Mouse (Mus musculus): ENCODE measurements at regions not wholly inside any gene's neighbourhood (a gene's known extent, or its start where the extent isn't known, plus 50 kb on each side); places are given as distances from the start of the nearest gene placed in this dataset.

DNA sequence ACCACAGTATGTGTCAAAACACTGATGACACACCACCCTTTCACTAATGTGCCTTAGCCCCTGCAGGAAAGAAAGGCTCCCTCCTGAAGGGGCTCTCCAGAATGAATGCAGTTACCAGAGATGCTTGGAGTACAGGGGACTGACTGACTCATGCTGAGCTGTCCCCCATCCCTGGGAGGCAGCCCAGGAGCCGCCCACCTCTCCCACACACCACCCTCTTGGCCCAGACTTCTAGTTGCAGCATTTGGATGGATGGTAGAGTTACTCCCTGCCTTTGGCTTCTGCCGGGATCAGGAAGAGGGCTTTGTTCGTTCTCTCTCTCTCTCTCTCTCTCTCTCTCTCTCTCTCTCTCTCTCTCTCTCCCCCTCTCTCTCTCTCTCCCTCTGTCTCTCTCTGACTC is 53.4 kb upstream of the Jun start:
- no peak for DNase-seq (ENCODE audit: low spot score)

DNA sequence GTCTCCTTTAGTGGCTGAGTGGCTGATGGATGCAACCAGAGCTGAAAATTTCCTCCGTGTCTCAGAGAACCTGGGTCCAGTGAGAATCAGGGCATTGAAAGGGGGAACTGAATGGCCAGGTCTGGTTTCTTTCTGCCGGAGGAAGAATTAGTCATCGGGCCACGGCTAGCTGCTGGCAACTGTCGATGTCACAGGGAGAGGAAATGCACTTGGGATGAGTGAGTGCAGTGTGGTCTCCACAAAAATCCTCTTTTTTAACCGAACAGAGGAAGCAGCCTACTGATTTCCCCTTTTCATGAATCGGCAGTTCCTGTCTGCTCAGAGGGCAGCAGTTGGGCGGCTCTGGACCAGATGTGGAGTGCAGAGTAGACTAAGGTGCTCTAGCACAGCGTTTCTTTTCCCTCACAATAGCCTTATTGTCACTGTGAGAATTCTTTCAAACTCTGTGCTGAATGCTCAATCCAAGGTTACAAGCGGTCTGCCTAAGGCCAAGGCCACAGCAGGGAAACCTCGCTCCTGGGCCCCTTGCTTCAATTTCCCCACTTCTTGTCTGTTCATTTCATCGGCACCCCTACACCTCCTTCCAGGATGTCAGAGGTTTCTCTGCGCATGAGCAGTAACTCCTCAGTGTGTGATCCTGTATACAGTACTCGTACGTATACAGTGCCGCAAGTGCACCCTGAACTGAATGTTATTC is 54.1 kb upstream of the Jun start:
- peak; percentile 44 for DNase-seq (ENCODE audit: low spot score)

DNA sequence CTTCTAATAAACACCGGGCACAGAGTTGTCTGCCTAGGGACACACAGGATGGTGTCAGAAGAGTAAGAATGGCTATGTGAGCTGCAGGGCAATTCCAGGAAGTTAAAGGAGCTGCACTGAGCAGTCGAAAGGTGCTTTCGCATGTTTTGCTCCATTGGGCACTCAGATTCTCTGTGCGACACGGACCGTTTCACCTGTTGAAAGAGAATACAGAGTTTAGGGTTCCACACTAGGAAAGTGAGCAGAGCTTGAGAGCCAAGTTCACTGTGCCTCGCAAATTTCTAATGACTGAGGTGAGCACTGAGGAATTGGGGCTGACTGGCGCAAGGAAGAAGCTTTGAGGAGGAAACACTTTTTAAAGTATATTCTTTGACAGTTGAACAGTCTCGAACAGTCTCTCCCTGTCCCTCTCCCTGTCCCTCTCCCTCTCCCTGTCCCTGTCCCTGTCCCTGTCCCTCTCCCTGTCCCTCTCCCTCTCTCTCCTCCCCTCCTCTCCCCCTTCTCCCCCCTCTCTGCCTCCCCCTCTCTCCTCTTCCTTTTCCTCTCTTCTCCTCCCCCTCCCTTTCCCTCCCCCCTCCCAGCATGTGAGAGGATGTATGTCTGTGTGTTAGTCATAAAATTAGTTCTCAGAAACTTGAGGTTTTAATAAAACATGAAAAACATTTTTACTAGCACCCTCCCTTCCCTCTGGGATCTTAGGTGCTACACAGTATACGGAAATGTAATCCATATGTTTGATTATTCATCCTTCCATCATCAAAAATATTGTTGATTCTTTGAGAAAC is 55.1 kb upstream of the Jun start:
- no peak for DNase-seq (ENCODE audit: low spot score)

DNA sequence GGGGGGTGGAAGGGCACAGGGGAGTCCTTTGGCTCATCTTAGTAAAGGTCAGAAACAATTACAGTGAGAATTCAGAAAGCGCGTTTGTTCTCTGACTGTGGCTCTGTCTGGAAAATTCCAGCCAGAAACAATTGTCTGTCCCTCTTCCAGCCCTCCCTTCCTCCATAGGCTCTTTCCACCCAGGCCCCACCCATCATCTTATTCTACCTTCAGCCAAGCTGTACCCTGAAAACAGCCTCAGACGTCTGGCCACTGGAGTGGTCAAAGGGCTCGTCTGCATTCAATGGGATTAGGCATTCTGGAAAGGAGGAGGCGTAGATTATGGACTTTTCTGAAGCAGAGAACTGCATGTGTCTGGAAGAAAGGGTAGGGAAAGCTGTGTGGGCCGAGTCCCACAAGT is 56.8 kb upstream of the Jun start:
- DNase-seq (ENCODE audit: low spot score) = no peak

DNA sequence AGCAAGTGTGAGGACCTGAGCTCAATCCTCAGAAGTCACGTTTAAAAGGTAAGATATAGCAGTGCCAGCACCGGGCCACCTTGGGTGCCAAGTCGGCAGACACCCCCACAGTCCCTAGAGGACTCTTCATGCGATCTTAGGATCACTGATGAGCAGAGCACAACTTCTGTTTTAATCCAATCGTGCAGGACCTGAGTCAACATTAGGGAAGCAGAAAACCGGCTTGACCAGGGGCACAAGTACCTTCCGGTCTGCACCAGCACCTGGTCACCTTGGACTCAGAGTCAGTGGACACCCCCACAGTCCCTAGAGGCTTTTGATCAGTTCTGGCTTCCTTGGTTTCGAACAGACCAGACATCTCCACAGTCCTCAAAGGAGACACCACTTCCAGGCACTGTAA is 58.8 kb upstream of the Jun start:
- no peak for DNase-seq (ENCODE audit: low spot score)

DNA sequence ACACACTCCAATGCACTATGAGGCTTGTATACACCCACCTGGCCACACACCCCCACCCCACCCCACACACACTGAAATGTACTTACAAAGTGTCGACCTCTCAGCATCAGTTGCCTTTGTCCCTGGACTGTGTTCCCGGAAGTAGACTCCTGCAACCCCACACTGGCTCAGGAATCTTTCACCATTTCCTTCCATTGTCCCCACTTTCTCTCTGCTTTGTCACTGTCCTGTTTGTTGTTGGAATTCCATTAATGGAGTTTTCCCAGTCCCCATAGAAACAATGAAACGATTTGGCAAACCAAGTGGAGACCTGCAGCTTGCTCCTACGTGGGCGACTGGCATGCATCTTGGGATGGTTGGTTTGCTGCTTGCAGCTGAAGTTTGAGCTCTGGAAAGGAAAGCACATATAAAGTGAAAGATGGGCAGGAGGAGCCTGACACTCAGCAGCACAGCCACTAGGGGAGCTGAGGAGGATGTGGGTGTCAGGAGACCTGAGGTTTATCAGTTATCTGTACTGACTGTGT is 65.2 kb upstream of the Jun start:
- DNase-seq (ENCODE audit: low spot score) = no peak

DNA sequence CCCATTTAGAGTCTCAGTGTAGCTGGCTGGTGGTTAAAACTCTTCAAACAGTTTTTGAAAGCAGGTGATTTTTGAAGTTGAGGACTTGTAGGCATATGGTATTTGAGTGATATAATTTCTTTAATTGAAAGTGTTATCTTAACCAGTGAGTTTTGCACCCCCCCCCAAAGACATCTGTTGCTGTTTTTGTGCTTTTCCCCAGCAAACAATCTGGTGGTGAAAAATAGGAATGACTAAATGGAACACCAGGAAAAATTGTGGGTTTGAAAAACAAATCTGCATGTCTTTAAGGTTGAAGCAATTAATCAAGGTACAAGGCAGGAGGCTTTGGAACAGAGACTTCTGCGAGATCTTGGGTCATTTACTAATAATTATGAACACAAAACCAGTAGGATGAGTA is 68.9 kb upstream of the Jun start:
- no peak for DNase-seq (ENCODE audit: low spot score)

DNA sequence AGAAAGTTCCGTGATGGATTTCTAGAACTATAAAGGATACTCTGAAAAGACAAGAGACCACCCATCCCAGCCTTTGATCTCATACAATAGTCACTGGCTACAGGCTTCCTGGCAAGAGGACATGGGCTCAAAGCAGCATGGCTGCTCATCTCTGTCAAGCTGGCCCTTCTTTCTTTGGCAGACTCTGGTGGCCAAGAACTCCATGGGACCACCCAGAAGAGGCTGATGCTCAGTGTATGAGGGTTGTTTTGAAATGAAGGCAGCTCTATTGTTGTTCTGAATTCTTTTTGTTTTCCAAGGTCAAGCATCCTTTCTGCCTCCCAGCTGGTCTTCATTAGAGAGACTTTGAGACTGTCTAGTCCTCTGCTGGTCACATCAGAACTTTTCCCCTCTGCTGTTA is 73.3 kb upstream of the Jun start:
- DNase-seq (ENCODE audit: low spot score) = no peak

DNA sequence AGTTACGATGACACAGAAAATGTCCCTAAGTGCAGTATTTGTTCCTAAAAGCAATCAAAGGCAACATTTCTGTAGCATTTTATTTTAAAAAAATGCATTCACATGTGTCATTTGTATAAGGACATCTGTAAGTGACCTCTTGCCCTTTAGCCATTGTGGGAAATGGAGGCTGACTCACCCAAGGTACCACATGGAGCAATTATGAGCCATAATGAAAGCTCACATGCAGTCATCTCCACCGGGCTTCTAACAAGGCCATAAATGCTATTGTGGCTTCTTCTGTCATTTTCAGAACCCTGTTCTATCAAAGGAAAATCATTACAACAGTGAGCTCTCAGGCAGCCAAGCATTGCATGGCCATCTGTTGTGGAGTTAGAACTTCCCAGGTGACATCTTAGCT is 75.9 kb upstream of the Jun start:
- DNase-seq (ENCODE audit: low spot score) = no peak

DNA sequence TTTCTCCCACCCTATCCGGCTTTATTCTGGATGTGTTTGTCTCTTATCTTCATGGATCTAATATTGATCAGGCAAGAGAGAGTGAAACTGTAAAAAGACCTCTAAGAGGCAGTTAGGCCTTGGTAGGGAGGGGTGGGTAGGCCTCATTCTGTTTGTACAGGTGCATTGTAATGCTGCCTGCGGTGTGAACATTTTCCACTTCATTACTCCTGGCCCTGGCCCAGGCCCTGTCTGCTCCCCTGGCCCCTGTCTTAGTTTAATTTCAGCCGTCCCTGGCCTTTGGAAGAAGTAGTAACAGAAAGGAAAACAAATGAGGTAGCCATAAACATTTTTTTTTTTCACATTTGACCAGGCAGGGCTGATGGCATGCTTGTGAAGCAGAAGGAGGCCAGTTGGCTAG is 81.8 kb upstream of the Jun start:
- no peak for DNase-seq (ENCODE audit: low spot score)

DNA sequence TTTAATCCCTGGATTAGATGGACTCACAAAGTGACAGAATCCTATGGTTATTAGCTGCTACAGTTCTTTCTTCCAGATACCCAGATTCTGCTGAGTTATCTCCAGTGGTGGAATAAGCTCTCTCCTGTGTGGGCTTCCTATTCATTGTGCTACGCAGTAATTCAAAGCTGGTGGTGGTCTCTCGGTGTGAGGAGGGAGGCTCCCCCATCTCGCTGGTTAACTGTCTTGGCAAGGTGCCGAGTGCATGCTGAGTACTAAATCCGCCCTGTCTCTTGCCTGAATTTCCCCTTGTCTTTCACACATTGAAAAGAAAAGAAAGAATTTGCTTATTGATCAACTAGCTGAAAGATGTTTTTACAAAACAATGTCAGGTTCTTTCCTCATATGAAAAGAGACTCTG is 82.6 kb upstream of the Jun start:
- no peak for DNase-seq (ENCODE audit: low spot score)

DNA sequence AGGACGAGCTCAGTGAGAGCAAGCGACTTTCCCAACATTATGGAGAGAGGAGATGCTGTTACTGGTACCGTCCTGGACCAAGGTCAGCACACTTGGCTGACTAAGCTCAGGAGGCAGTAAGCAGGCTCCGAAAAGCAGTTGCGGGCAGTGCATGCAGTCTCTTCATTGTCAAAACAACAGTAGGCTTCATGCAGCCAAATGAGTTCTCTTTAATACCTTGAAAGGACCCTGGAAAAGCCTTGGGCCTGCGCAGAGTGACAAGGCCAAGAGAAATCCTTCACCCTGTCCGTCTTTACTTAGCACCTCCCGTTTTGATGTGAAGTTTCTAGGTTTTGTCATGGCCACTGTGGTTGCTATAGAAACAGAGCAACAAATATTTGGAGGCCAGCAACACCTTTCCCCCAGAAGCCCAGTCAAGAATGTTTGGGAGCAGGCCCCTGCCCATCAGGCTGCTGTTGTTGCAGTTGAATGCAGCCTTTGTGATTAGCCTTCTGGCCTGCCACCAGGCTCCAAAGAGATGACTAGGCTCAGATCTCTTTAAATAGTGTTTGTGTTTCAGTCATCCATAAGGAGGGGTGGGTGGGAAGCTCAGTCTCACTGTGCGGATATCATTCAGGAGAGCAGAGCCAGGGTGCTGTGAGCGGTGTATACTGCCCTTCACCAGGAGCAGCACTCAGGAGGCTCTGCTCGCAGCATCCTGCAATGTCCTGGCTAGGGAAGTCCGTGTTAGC is 85.6 kb upstream of the Jun start:
- DNase-seq (ENCODE audit: low spot score) = peak; percentile 65

DNA sequence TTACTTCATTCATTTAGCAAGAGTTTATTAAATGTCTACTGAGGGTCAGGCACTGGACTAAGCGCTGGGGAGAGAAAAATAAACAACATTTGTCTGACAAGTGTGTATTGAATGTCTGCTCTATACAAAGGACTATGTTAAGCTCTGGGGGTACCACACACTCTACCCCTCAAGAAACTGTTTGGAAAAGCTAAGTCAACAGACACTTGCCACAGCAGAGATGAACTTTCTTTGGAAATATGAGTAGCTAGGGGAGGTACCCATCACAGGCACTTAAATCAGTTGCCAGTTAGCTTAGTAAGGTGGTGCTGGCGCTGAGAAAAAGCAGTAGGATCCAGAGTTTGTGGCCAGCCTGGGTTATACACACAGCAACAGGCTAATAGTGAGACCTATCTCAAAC is 86.7 kb upstream of the Jun start:
- no peak for DNase-seq (ENCODE audit: low spot score)

DNA sequence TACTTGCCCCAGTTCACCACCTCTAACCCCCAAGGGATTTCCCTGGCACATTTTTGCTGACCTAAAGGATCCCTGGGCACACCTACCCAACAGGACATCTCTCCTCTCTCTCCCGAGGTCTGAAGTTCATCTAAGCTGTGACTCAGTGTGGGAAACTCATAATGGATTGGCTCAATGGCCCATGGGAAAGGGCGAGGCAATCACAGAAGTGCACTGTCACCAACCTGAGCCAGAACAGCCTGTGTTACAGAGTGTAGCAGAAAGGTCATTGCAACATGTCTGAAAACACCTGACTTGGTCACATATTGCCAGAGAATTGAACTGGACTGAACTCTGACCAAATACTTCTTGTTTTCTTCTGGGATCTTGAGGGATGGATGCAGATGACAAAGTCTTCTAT is 89.2 kb upstream of the Jun start:
- no peak for DNase-seq (ENCODE audit: low spot score)

DNA sequence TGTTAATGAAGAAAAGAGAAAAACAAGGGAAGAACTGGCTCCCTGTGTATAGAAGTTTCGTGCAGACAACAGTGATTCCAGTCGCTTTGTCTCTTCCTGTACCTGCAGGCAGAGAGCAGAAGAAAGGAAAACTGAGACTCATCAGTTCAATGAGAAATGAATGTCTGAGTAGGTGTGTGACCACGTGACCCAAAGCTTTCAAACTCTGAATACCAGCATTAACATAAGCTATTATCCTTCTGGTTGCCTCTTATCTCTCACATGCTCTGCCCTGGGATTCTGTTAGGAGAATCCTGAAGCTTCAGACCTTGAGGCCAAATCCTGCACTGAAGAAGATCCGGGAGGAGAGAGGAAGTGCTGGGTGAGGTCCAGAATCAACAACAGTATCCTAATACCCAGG is 91.1 kb upstream of the Jun start:
- no peak for DNase-seq (ENCODE audit: low spot score)

DNA sequence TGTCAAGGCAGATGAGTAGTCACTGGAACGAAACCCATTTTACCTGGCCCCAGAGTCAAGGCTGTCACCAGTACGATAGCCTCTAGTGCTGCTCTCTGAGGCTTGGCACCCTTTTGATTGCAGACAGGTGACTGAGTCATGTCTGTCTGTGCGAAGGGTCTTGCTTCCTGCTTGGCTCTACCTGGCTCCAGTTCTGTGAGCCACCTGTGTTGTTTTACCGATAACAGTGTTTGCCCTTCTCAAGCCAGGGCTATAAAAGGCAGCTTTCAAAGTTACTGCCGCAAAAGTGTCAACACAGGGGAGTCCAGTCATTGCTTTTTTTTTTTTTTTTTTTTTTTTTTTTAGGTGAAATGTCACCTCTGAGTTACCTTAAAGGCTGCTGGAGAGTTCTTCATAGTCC is 91.6 kb upstream of the Jun start:
- no peak for DNase-seq (ENCODE audit: low spot score)

DNA sequence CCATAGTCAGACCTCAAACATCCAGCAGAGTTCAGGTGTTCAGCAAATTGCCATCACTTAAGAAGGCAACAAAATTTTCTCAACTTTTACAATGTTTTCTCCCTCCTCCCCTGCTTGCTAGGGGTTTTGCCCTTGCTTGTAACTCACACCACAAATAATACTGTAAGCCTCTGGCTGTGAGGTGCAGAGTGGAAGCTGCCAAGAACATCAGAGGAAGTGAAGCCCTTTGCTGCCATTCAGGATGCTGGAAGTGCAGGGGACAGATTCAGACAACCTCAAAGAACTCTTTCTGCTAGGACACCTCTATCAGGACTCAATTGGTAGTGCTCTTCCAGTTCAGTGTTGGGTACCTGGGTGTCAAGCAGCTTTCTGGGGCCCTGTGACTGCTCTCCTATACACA is 92.4 kb upstream of the Jun start:
- DNase-seq (ENCODE audit: low spot score) = no peak

DNA sequence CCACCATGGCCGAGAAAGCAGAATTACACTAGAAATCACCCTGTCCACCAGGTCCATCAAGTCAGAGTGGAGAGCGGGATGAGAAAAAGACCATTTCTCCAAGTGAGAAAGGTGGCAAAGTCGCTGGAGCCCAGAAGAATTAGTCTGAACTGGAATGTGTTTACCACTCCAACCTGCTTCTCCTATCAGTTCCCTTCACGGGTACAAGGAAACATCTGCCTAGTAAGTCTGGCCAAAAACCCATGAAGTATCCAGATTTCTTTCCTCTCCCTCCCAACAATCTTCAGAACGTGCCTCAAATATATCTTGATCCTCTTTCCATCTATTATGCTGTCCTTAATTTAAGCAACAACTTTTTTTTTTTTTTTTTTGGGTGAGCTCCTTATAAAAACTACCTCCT is 94.2 kb upstream of the Jun start:
- no peak for DNase-seq (ENCODE audit: low spot score)

DNA sequence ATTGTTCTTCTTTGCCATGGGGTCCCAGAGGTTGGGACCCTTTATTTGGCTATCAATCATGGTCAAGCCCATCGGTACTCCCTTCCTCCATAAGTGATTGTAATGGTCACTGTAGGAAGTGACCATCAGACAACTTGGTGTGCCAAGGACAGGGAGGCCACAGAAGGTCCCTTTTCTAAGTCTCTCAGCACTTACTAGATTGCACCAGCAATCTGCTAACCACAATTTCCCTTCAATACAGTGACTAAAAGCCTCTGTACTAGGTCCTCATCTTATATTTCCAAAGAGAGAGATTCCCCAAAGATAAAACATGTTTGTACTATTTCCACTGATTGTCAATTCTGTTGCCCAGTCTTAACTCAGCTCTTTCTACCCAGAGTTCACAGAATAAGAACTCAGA is 96.6 kb upstream of the Jun start:
- DNase-seq (ENCODE audit: low spot score) = no peak

DNA sequence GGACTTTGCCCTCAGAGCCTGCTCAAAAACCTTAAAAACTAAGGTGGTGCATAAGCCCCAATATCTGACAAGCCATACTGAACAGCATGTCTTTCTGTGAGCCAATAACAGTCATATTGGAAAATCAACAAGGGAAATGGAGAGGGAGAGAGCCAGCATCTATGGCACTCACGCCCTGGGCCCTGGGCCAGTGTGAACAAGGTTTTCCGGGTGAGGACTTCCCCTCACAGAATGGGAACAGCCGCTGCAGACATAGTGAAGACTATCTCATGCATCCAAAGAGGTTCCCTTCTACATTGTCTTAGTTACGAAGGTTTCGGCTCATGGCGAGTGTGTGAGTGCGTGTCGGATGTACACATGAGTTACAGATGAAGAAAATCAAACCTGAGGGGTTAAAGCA is 99.7 kb upstream of the Jun start:
- DNase-seq (ENCODE audit: low spot score) = no peak

DNA sequence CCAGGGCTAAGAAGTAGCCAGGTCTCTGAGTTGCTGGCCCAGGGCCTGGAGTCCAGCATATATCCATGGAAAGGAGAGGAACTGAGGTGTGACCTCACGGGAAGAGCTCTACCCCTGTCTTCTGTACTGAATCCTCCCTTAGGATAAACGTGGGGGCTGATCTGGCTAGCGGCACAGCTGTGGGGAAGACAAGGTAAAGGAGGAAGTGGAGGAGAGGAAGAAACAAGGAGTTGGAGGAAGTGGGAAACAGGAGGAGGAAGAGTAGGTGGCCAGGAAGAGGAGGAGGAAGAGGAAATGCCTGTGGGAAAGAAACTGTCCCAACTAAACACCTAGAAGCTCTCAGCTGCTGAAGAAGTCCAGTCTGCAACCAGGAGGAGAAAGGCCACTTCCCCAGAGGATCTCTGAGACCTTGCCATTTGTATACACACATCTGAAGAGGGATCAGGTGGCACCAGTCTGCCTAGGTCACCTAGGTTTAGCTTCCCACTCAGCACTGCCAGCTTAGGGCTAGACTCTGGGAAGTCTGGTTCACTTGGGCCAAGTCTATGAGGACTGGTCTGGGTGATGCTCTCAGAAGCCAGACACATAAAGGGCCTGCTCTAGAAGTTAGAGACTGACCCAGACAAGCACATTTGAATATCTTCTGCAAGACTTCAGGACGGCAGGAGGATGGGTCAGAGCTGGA is 100.6 kb upstream of the Jun start:
- no peak for DNase-seq (ENCODE audit: low spot score)

DNA sequence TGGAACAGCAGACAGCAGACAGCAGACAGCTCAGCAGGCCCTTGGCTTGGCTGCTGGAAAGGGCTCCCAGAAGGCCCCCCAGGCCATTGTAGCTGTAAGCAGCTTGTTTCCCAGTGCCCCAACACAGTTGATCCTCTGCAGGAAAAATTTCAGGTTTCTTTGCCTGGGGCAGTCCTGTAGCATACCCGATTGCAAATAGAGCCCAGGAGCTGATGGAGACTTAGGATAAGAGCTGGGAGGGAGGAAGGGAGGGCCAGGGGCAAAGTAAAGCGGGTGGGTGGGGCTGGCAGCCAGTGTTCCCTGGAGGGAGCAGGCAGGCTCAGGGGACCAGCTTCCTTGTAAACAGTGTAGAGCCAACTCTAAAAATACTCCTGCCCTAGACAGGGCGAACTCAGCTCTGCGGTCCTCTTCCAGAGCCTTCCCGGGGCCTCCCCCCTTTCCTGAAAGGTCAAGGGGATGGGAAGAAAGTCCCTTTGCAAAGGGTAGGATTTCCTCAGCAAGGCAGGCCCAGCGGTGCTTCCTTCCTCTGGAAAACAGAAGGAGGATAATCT is 101.8 kb upstream of the Jun start:
- peak; percentile 51 for DNase-seq (ENCODE audit: low spot score)
